Mouse (Mus musculus): ENCODE results near the gene Ceacam9.
A peak's percentile ranks its signal among the peaks of the same experiment; 100 is the strongest.

Gene Ceacam9

GRCm38 (mm10) chr7:16739056-16739604 is 17.4 kb downstream of the Ceacam9 start:
- DNase-seq (ENCODE audit: low spot score), result no peak

- no peak for DNase-seq (ENCODE audit: low spot score)
Measured at GRCm38 (mm10) chr7:16745373-16745772, 23.6 kb downstream of the Ceacam9 start.

- DNase-seq (ENCODE audit: low spot score), result no peak
Measured at GRCm38 (mm10) chr7:16746093-16746492, 24.4 kb downstream of the Ceacam9 start.

- DNase-seq (ENCODE audit: low spot score), result no peak
Measured at GRCm38 (mm10) chr7:16747656-16748055, 25.9 kb downstream of the Ceacam9 start.

GRCm38 (mm10) chr7:16752016-16752415 is 30.3 kb downstream of the Ceacam9 start:
- DNase-seq (ENCODE audit: low spot score), result no peak

- DNase-seq (ENCODE audit: low spot score), result no peak
Measured at GRCm38 (mm10) chr7:16755362-16756017, 33.8 kb downstream of the Ceacam9 start.

- DNase-seq (ENCODE audit: low spot score), result no peak
Measured at GRCm38 (mm10) chr7:16758872-16759574, 37.3 kb downstream of the Ceacam9 start.

GRCm38 (mm10) chr7:16760292-16760691 is 38.6 kb downstream of the Ceacam9 start:
- no peak for DNase-seq (ENCODE audit: low spot score)

- DNase-seq (ENCODE audit: low spot score), result peak; percentile 51
Measured at GRCm38 (mm10) chr7:16761005-16761481, 39.3 kb downstream of the Ceacam9 start.

- no peak for DNase-seq (ENCODE audit: low spot score)
Measured at GRCm38 (mm10) chr7:16761630-16762029, 39.9 kb downstream of the Ceacam9 start.

GRCm38 (mm10) chr7:16763463-16764218 is 41.9 kb downstream of the Ceacam9 start:
- no peak for DNase-seq (ENCODE audit: low spot score)

GRCm38 (mm10) chr7:16766443-16766842 is 44.7 kb downstream of the Ceacam9 start:
- DNase-seq (ENCODE audit: low spot score), result no peak
